Mouse (Mus musculus): Measurements from ENCODE around the gene Mrpl46. TPM values are rescaled to one million over a fixed set of nuclear protein-coding genes. Genes with fewer than 3 reads are reported as not detected.

Gene Mrpl46
- polyA plus RNA-seq, 1 experiment: 26.6 TPM

GRCm38 (mm10) chr7:78813791-78814190, 30.5 kb upstream of the Mrpl46 start:
- Histone ChIP-seq H3K27me3 (ENCODE audit: control insufficient read depth, insufficient read depth, low read length, poor library complexity, severe bottlenecking) (no peaks in the 10 kb centered on the region), H3K27ac (ENCODE audit: insufficient read depth, low read length) (no peak overlapping the region), H3K4me3 (ENCODE audit: low read depth, low read length) (no peak overlapping the region), H3K9ac (ENCODE audit: low read depth, poor library complexity, severe bottlenecking) (no peak overlapping the region), H3K4me1 (ENCODE audit: control insufficient read depth, insufficient read depth, low read length) (no peaks in the 10 kb centered on the region), H3K9me3 (replicated peaks; ENCODE audit: control insufficient read depth, insufficient read depth, low read length, poor library complexity, severe bottlenecking) (no peaks in the 10 kb centered on the region), H3K36me3 (ENCODE audit: control insufficient read depth, insufficient read depth, low read length, poor library complexity, severe bottlenecking) (no peaks in the 10 kb centered on the region)
- no peak for TF ChIP-seq POLR2A (IDR thresholded peaks at IDR 0.05; ENCODE audit: insufficient read depth, low read length)
- no peak for TF ChIP-seq CTCF (IDR thresholded peaks at IDR 0.05; ENCODE audit: low read depth, low read length)
- TF ChIP-seq EP300 (IDR thresholded peaks at IDR 0.05; ENCODE audit: insufficient read depth, low read depth, low read length): no peak

GRCm38 (mm10) chr7:78807192-78807591, 23.9 kb upstream of the Mrpl46 start:
- H3K27ac ChIP-seq (ENCODE audit: insufficient read depth, low read length): no peak overlapping the region
- no peak overlapping the region for H3K4me3 ChIP-seq (ENCODE audit: low read depth, low read length)
- no peaks in the 10 kb centered on the region for H3K36me3 ChIP-seq (ENCODE audit: control insufficient read depth, insufficient read depth, low read length, poor library complexity, severe bottlenecking)
- no peaks in the 10 kb centered on the region for H3K9me3 ChIP-seq (replicated peaks; ENCODE audit: control insufficient read depth, insufficient read depth, low read length, poor library complexity, severe bottlenecking)
- H3K9ac ChIP-seq (ENCODE audit: low read depth, poor library complexity, severe bottlenecking): no peak overlapping the region
- no peaks in the 10 kb centered on the region for H3K4me1 ChIP-seq (ENCODE audit: control insufficient read depth, insufficient read depth, low read length)
- no peaks in the 10 kb centered on the region for H3K27me3 ChIP-seq (ENCODE audit: control insufficient read depth, insufficient read depth, low read length, poor library complexity, severe bottlenecking)
- TF ChIP-seq POLR2A (IDR thresholded peaks at IDR 0.05; ENCODE audit: insufficient read depth, low read length) (no peak), EP300 (IDR thresholded peaks at IDR 0.05; ENCODE audit: insufficient read depth, low read depth, low read length) (no peak), CTCF (IDR thresholded peaks at IDR 0.05; ENCODE audit: low read depth, low read length) (no peak)

GRCm38 (mm10) chr7:78803841-78804240, 20.5 kb upstream of the Mrpl46 start:
- no peaks in the 10 kb centered on the region for H3K36me3 ChIP-seq (ENCODE audit: control insufficient read depth, insufficient read depth, low read length, poor library complexity, severe bottlenecking)
- no peak overlapping the region for H3K9ac ChIP-seq (ENCODE audit: low read depth, poor library complexity, severe bottlenecking)
- H3K4me3 ChIP-seq (ENCODE audit: low read depth, low read length): no peak overlapping the region
- no peak overlapping the region for H3K27ac ChIP-seq (ENCODE audit: insufficient read depth, low read length)
- no peaks in the 10 kb centered on the region for H3K9me3 ChIP-seq (replicated peaks; ENCODE audit: control insufficient read depth, insufficient read depth, low read length, poor library complexity, severe bottlenecking)
- H3K27me3 ChIP-seq (ENCODE audit: control insufficient read depth, insufficient read depth, low read length, poor library complexity, severe bottlenecking): no peaks in the 10 kb centered on the region
- no peaks in the 10 kb centered on the region for H3K4me1 ChIP-seq (ENCODE audit: control insufficient read depth, insufficient read depth, low read length)
- TF ChIP-seq EP300 (IDR thresholded peaks at IDR 0.05; ENCODE audit: insufficient read depth, low read depth, low read length) (no peak), POLR2A (IDR thresholded peaks at IDR 0.05; ENCODE audit: insufficient read depth, low read length) (no peak), CTCF (IDR thresholded peaks at IDR 0.05; ENCODE audit: low read depth, low read length) (no peak)

- Histone ChIP-seq H3K27me3 (ENCODE audit: control insufficient read depth, insufficient read depth, low read length, poor library complexity, severe bottlenecking) (no peaks in the 10 kb centered on the region), H3K4me3 (ENCODE audit: low read depth, low read length) (no peak overlapping the region), H3K9me3 (replicated peaks; ENCODE audit: control insufficient read depth, insufficient read depth, low read length, poor library complexity, severe bottlenecking) (no peaks in the 10 kb centered on the region), H3K36me3 (ENCODE audit: control insufficient read depth, insufficient read depth, low read length, poor library complexity, severe bottlenecking) (no peaks in the 10 kb centered on the region), H3K9ac (ENCODE audit: low read depth, poor library complexity, severe bottlenecking) (no peak overlapping the region), H3K27ac (ENCODE audit: insufficient read depth, low read length) (no peak overlapping the region), H3K4me1 (ENCODE audit: control insufficient read depth, insufficient read depth, low read length) (no peaks in the 10 kb centered on the region)
- TF ChIP-seq EP300 (IDR thresholded peaks at IDR 0.05; ENCODE audit: insufficient read depth, low read depth, low read length) (no peak), CTCF (IDR thresholded peaks at IDR 0.05; ENCODE audit: low read depth, low read length) (no peak), POLR2A (IDR thresholded peaks at IDR 0.05; ENCODE audit: insufficient read depth, low read length) (no peak)
Observed at GRCm38 (mm10) chr7:78799730-78800496, 16.6 kb upstream of the Mrpl46 start.

- no peak overlapping the region for H3K4me3 ChIP-seq (ENCODE audit: low read depth, low read length)
- no peaks in the 10 kb centered on the region for H3K27me3 ChIP-seq (ENCODE audit: control insufficient read depth, insufficient read depth, low read length, poor library complexity, severe bottlenecking)
- H3K9me3 ChIP-seq (replicated peaks; ENCODE audit: control insufficient read depth, insufficient read depth, low read length, poor library complexity, severe bottlenecking): no peaks in the 10 kb centered on the region
- no peaks in the 10 kb centered on the region; the same call in 1 of the 2 replicates for H3K36me3 ChIP-seq (ENCODE audit: control insufficient read depth, insufficient read depth, low read length, poor library complexity, severe bottlenecking)
- no peak overlapping the region for H3K27ac ChIP-seq (ENCODE audit: insufficient read depth, low read length)
- no peaks in the 10 kb centered on the region for H3K4me1 ChIP-seq (ENCODE audit: control insufficient read depth, insufficient read depth, low read length)
- TF ChIP-seq EP300 (IDR thresholded peaks at IDR 0.05; ENCODE audit: insufficient read depth, low read depth, low read length): no peak
- no peak for TF ChIP-seq POLR2A (IDR thresholded peaks at IDR 0.05; ENCODE audit: insufficient read depth, low read length)
- no peak for TF ChIP-seq CTCF (IDR thresholded peaks at IDR 0.05; ENCODE audit: low read depth, low read length)
- H3K9ac ChIP-seq (ENCODE audit: low read depth, poor library complexity, severe bottlenecking): no peak overlapping the region
Observed at GRCm38 (mm10) chr7:78797843-78798455, 14.6 kb upstream of the Mrpl46 start.

GRCm38 (mm10) chr7:78796624-78797023, 13.3 kb upstream of the Mrpl46 start:
- Histone ChIP-seq H3K4me3 (ENCODE audit: low read depth, low read length) (no peak overlapping the region), H3K27ac (ENCODE audit: insufficient read depth, low read length) (no peak overlapping the region), H3K36me3 (ENCODE audit: control insufficient read depth, insufficient read depth, low read length, poor library complexity, severe bottlenecking) (peaks cover 4% of the 10 kb centered on the region; the same call in 1 of the 2 replicates), H3K9ac (ENCODE audit: low read depth, poor library complexity, severe bottlenecking) (no peak overlapping the region), H3K27me3 (ENCODE audit: control insufficient read depth, insufficient read depth, low read length, poor library complexity, severe bottlenecking) (no peaks in the 10 kb centered on the region), H3K9me3 (replicated peaks; ENCODE audit: control insufficient read depth, insufficient read depth, low read length, poor library complexity, severe bottlenecking) (no peaks in the 10 kb centered on the region), H3K4me1 (ENCODE audit: control insufficient read depth, insufficient read depth, low read length) (no peaks in the 10 kb centered on the region)
- TF ChIP-seq CTCF (IDR thresholded peaks at IDR 0.05; ENCODE audit: low read depth, low read length) (no peak), POLR2A (IDR thresholded peaks at IDR 0.05; ENCODE audit: insufficient read depth, low read length) (no peak), EP300 (IDR thresholded peaks at IDR 0.05; ENCODE audit: insufficient read depth, low read depth, low read length) (no peak)
